Comparison of ENCODE assay signal across 8 mouse cellular contexts in the genomic region with DNA sequence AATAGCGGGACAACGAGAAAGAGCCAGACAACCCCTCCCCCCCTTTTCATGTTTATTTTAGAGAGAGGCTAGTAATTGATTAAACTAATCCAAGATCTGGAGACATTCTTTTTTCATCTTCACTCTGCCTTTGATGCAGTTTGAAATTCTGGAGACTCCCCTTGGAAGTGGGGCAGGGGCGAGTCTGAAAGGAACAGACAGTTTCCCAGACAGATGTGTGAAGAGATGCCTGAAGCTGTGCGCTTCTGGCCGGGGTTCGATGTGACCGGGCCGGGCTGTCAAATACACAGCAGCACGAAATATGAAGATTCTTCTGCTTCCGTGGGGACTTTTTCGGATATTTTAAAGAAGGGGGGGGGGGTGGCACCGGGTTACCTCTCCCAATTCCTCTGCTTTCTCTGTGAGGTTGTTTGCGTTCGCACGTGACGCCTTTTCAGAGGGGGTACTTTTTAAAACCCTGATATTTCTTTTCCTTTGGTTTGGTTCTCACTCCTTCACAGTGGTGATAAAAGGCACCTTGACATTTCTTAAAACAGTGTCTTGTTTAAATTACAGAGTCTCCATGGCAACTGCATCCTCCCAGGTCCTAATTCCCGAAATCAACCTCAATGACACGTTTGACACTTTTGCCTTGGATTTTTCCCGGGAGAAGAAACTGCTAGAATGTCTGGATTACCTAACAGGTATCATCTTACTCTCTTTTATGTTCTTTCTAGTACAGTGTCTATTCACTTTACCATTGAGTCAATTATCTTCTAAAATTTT. TPM values are rescaled to one million over a fixed set of nuclear protein-coding genes. Genes with fewer than 3 reads are reported as not detected.
DNase-seq lines count a peak whose midpoint lies in the region; ATAC-seq lines count a peak whose summit lies in the region.
"Not testable (repeated sequence)": the region's sequence is repeated elsewhere in the genome, so short reads cannot be mapped to it uniquely, and the experiment has no call there.

No protein-coding gene starts in this region.

- ATAC-seq in forebrain, embryonic 11.5 days (replicated peaks; ENCODE audit: low FRiP score); limb, embryonic 11.5 days (ENCODE audit: insufficient number of reproducible peaks, low FRiP score, low TSS enrichment, low read depth): not testable (repeated sequence)

- 89% methylated on average over 19 of the region's 19 CpGs for WGBS in forebrain, embryonic 11.5 days
- 92% methylated on average over 19 of the region's 19 CpGs for WGBS in limb, embryonic 11.5 days

- not testable (repeated sequence) for H3K4me2 ChIP-seq in forebrain, embryonic 11.5 days (ENCODE audit: low read depth, low read length, severe bottlenecking); limb, embryonic 11.5 days (ENCODE audit: low read depth, severe bottlenecking)

- intact Hi-C loops in heart, postnatal 25 days (cut with DNase I) = loop anchor here (5.0 kb wide), 1 partner anchor 101 kb away; no protein-coding TSS in a partner anchor

- H3K36me3 ChIP-seq in forebrain, embryonic 11.5 days (ENCODE audit: control insufficient read depth, insufficient read depth, low read length) = peaks cover 55% of the 10 kb centered on the region
- peaks cover 44% of the 10 kb centered on the region for H3K36me3 ChIP-seq in limb, embryonic 11.5 days (ENCODE audit: control insufficient read depth, insufficient read depth, low read length)

- not testable (repeated sequence) for H3K27me3 ChIP-seq in forebrain, embryonic 11.5 days (ENCODE audit: control insufficient read depth, insufficient read depth, low read length); limb, embryonic 11.5 days (ENCODE audit: control insufficient read depth, insufficient read depth, low read length)

- peak; percentile 2 for DNase-seq in ES-CJ7 (ENCODE audit: low read depth, low spot score)
- DNase-seq in c-Kit-positive CD71-negative TER-119-negative erythroid progenitor cells, embryonic 14.5 days (ENCODE audit: low read depth) = peak; percentile 3
- DNase-seq in forebrain, embryonic 11.5 days (ENCODE audit: low spot score) = peak; percentile 55
- peak; percentile 10 for DNase-seq in heart, postnatal 25 days (ENCODE audit: low spot score)
- DNase-seq in kidney, postnatal 10 days = peak; percentile 38
- DNase-seq in limb, embryonic 11.5 days (ENCODE audit: low spot score) = peak; percentile 24
- peak; percentile 35 for DNase-seq in naive thymus-derived CD4-positive, alpha-beta T cell, adult 2 months (ENCODE audit: low read depth)
- peak; percentile 33 for DNase-seq in testis, postnatal 14 days (ENCODE audit: low spot score)

- H3K9me3 ChIP-seq in forebrain, embryonic 11.5 days (ENCODE audit: control insufficient read depth, low read length) = peaks cover 53% of the 10 kb centered on the region
- peaks cover 48% of the 10 kb centered on the region for H3K9me3 ChIP-seq in limb, embryonic 11.5 days (ENCODE audit: control insufficient read depth, low read length)

- H3K4me1 ChIP-seq in forebrain, embryonic 11.5 days (replicated peaks; ENCODE audit: control insufficient read depth, insufficient read depth, low read length); limb, embryonic 11.5 days (ENCODE audit: control insufficient read depth, insufficient read depth, low read length): not testable (repeated sequence)

- H3K27ac ChIP-seq in forebrain, embryonic 11.5 days (ENCODE audit: low read depth, low read length); limb, embryonic 11.5 days (replicated peaks; ENCODE audit: low read depth, low read length): not testable (repeated sequence)

- H3K4me3 ChIP-seq in forebrain, embryonic 11.5 days (ENCODE audit: low read depth, low read length); limb, embryonic 11.5 days (ENCODE audit: low read depth, low read length): not testable (repeated sequence)

- not testable (repeated sequence) for H3K9ac ChIP-seq in forebrain, embryonic 11.5 days (ENCODE audit: low read length); limb, embryonic 11.5 days (ENCODE audit: low read length)

RNA-seq across cellular contexts. Expression of gene Gm21887, which starts 25.9 kb away (rescaled TPM):
- 321 and 384 TPM in 2 replicates for polyA plus RNA-seq in forebrain, embryonic 11.5 days (2014; fragmentation: Nextera tagmentation; extraction: Ambion mirVana)
- total RNA-seq in heart, postnatal 25 days (2021) = 10 to 100 TPM; 31.7 to 43.0 TPM
- 244 and 297 TPM in 2 replicates for polyA plus RNA-seq in limb, embryonic 11.5 days (2014; fragmentation: Nextera tagmentation; extraction: Ambion mirVana)

Comparison
In these comparisons a context has a peak if more than half of its experiments do, and no peak if none do; other contexts are left out.
1. DNase-seq: peak in every context shown above with its lines; median percentile 55 in forebrain, embryonic 11.5 days; 38 in kidney, postnatal 10 days; 35 in naive thymus-derived CD4-positive, alpha-beta T cell, adult 2 months; 33 in testis, postnatal 14 days; 24 in limb, embryonic 11.5 days; 10 in heart, postnatal 25 days; 3 in c-Kit-positive CD71-negative TER-119-negative erythroid progenitor cells, embryonic 14.5 days; 2 in ES-CJ7.